Mouse (Mus musculus) embryonic fibroblast, embryonic 13.5 days (primary cell): ENCODE data around the gene Rb1.

Experiments used
- CTCF ChIP-seq: IDR thresholded peaks from 2 replicates; pipeline ENCODE4 v1.5.1; 2011; ENCODE audit warnings: mild to moderate bottlenecking, control low read depth, low read length, moderate library complexity, borderline replicate concordance; ENCODE audit not compliant: insufficient read depth
- POLR2A ChIP-seq: IDR thresholded peaks from 2 replicates; pipeline ENCODE4 v1.6.1; 2011; ENCODE audit warnings: low read depth, mild to moderate bottlenecking, control low read depth, low read length, moderate library complexity

GRCm38 (mm10) chr14:73173662-73174061 is 152.0 kb downstream of the Rb1 start:
- TF ChIP-seq CTCF (no peak), POLR2A (no peak)
